Mouse (Mus musculus) lung, adult 2 months (tissue): ENCODE results near the gene Eif2b1.

Experiments
- CTCF ChIP-seq: fragments of 200-500 bp; IDR thresholded peaks from 2 replicates; pipeline ENCODE4 v1.5.1; 2011; ENCODE audit warnings: mild to moderate bottlenecking, low read length, control low read depth; ENCODE audit not compliant: insufficient read depth
- POLR2A ChIP-seq: fragments of 200-500 bp; IDR thresholded peaks from 2 replicates; pipeline ENCODE4 v1.6.1; 2011; ENCODE audit warnings: low read depth, mild to moderate bottlenecking, control low read depth, low read length, borderline replicate concordance; ENCODE audit errors: extremely low read depth

DNA sequence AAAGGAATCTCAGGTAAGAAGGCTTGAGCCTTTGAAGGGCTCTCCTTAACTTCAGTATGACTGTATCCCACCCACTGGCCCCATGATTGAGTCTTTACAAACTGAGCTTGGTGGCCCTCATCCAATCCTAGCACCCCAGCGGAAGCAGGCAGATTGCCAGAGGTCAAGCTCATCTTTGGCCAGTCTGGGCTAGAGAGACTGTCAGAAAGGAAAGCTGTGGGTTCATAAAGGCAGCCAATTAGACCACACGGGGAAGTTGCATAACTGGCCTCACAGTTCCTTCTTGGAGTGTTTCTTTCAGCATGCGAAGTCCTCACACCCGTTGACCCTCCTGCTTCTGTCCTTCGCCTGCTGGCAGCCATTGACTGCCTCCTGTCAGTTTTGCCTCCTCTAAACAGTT lies 3.6 kb upstream of the Eif2b1 start:
- TF ChIP-seq CTCF, result no peak
- no peak for TF ChIP-seq POLR2A
